Mouse (Mus musculus) testis, adult 2 months (tissue): ENCODE data around the gene 4933416C03Rik.

Source experiments
- CTCF ChIP-seq: fragments of 200-500 bp; IDR thresholded peaks from 2 replicates; pipeline ENCODE4 v1.5.1; 2012; ENCODE audit warnings: low read depth, mild to moderate bottlenecking, inconsistent platforms, low read length, moderate library complexity; ENCODE audit not compliant: control insufficient read depth, insufficient read depth, insufficient replicate concordance
- POLR2A ChIP-seq: fragments of 200-500 bp; IDR thresholded peaks from 2 replicates; pipeline ENCODE4 v1.6.1; 2012; ENCODE audit warnings: low read depth, mild to moderate bottlenecking, inconsistent platforms, low read length, moderate library complexity; ENCODE audit not compliant: control insufficient read depth

DNA sequence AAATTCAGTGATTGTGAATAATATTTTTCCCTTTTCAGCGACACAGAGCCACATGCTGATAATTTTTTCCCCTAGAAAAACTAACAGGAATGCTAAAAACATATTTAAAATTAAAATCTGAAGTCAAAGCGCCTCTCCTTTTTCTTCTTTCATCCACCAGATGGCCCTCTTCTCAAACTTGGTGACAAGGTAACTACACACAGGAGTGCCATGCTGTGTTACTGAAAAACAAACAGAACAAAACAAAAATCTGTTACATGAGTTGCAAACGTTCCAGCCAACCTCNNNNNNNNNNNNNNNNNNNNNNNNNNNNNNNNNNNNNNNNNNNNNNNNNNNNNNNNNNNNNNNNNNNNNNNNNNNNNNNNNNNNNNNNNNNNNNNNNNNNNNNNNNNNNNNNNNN lies 29.8 kb downstream of the 4933416C03Rik start:
- TF ChIP-seq POLR2A (no peak), CTCF (no peak)
